Mouse (Mus musculus) liver, postnatal 0 days (tissue): ENCODE measurements around the gene Srsf1.

ENCODE experiments used
- CTCF ChIP-seq: sonication (generic); IDR thresholded peaks from 2 replicates; pipeline ENCODE4 v1.5.1; 2016; ENCODE audit warnings: antibody characterized with exemption, low read depth
- EP300 ChIP-seq: IDR thresholded peaks from 2 replicates; pipeline ENCODE4 v1.6.1; 2016; ENCODE audit warnings: antibody characterized with exemption, low read depth, mild to moderate bottlenecking

DNA sequence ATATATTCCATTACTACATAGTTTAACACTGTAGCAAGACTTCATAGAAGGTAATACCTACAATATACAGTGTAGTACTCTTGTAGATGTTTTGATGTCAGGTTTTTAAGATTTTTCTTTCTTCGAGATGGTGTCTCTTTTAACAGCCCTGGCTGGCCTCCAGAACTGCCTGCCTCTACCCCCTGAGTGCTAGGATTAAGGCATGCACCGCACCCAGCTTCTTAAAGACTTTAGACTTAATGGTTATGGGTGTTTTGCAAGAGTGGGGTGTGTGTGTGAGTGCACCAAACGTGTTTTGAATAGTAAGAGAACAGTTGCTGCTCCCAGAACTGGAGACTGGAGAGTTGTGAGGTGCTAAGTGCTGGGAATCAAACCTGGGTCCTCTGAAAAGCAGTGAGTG lies 6.6 kb downstream of the Srsf1 start:
- TF ChIP-seq CTCF: no peak
- TF ChIP-seq EP300: no peak
